Mouse (Mus musculus) embryo, embryonic 10 days (tissue): ENCODE data around the gene Chchd3.
A peak's percentile ranks its signal among the peaks of the same experiment; 100 is the strongest.

Source experiments
- DNase-seq: peaks from one replicate; pipeline ENCODE4 v3.0.0-alpha.2; 2015; ENCODE audit warnings: low spot score

Chchd3 gene

DNA sequence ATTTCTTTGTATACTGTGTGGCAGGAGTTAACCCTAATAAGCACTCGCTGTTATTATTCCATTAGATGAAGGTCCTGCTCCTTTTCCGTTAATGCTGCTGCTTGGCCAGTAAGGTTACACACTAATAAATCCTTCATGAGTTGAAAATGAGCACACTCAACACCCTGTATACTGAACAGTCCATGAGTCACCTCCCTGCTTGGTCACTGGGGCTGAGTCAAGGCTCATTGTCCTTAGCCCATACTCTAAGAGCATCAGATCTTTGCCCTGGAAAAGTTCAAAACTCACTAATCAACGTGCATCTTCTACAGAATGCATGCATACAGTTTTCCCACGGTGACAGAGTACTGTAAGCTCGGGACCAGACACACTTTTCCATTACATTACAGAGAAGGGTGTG, 124.5 kb downstream of the Chchd3 start:
- no peak for DNase-seq

GRCm38 (mm10) chr6:32931106-32931770, 128.8 kb downstream of the Chchd3 start:
- peak; percentile 29 for DNase-seq

DNA sequence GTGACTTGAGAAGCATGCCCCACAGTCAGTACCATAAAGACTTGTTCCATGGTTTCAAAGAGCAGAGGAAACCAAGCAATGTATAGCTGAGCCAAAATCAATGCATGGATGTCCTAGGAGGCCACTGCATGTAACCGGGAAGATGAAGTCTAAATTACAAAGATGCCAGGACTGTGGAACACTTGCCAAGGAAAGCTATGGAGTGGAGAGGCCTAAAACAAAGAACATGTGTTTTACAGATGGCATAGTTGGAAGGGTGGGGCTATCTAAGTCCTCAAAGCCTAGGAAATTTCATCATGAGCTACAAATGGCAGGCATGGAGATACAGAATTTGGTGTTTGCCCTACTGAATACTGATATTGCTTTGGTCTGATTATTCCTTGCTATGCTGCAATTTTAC, 137.7 kb downstream of the Chchd3 start:
- no peak for DNase-seq

DNA sequence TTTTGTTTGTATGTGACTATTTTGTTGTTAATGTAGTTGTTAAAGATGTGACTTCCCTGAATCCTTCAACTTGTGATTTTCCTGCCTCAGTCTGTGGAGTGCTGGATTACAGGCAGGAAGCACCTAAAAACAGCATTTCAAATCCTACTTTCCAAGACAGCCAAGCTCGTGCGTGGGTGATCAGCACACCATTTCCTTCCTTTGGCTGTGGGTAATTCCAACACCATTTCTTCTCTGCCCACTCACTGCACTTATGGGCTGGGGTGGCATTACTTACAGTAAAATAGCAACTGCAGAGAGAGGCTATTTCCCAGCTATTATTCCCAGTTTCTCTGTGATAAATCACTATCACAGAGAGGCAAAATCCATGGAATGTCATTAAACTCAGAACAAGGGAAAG, 140.0 kb downstream of the Chchd3 start:
- no peak for DNase-seq

- DNase-seq, result no peak
These were observed 149.4 kb downstream of the Chchd3 start for GRCm38 (mm10) chr6:32910692-32911091.

DNA sequence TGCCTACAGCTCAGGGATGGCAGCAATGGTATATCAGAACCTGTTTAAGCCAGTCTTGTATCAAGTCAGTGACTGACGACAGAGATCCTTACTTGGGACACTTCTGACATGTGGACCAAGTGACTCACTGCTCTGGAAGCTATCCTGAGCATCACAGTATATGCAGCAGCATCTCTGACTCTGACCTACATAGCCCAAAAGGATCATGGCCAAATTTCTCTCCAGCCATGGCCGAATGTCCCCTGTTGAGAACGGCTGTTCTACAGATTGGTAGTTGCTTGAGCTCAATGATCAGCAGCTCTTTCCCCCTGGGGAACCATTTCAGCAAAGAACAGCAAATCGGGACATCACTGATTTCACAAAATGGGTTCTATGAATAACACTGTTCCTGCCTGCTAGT, 161.0 kb downstream of the Chchd3 start:
- no peak for DNase-seq

GRCm38 (mm10) chr6:32894100-32894499, 166.0 kb downstream of the Chchd3 start:
- no peak for DNase-seq

- no peak for DNase-seq
These were observed 169.3 kb downstream of the Chchd3 start for GRCm38 (mm10) chr6:32890726-32891125.

DNA sequence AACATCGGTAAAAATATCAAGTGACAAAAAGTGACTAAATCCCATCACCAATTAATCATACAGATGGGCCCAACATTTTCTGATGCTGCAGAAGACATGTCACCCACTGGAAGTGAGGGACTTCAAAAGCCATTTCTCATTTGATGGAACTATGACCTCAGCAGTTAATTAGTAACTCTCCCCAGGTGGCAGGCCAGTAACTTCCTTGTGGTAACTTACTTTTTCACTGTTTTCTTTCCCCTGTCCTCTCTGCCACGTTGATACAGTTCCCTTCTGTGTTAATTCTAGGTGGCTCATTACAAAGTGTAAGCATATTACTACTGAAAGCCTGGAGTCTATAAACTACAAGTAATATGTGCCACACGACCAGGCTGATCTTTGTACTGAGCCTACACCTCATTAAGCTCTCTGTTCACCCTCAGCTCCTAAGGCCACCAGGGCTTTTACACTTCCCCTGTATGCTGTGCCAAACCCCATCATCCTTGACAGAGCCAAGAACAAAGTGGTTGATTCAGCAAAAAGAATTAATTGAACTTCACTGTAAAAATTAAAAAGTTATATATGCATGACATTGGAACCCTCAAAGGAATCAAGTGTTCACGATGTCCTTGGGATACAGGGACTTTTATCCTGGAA, 171.0 kb downstream of the Chchd3 start:
- DNase-seq, result no peak

GRCm38 (mm10) chr6:32878586-32878985, 181.5 kb downstream of the Chchd3 start:
- no peak for DNase-seq

DNA sequence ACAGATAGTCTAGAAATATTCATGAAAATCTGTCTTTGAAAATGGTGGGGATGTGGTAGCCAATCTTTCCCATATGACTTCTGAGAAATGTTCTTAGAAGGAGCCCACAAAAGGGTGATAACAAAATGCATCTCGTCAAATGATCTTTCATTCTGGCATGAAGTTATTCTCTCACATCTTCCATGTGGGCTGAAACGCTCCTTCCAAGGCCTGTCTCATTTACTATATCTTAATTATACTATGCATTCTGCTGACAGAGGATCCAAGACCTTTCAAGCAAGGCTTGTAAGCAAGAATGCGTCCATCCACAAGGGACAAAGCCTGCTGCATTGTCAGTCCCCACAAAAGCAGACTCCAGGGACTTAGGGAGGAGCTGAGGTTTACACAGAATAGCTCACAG, 185.9 kb downstream of the Chchd3 start:
- peak; percentile 15 for DNase-seq

- DNase-seq, result no peak
These were observed 187.3 kb downstream of the Chchd3 start for GRCm38 (mm10) chr6:32872805-32873204.

DNA sequence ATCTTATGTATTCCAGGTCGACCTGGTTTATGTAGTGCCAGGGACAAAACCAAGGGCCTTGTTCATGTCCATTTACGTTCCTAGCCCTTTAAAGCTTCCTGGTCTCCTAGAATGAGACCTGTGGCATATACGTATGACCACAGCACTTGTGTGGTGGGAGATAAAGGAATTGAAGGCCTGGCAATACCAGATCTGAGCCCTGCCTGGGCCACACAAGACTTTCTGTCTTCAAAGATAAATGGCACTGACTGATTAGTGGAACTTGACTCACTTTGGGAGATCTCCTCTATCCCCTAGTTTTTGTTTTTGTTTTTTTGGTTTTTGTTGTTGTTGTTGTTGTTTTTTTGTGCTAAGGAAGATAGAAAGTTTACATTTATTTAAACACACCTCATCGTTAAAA, 209.1 kb downstream of the Chchd3 start:
- DNase-seq, result no peak

DNA sequence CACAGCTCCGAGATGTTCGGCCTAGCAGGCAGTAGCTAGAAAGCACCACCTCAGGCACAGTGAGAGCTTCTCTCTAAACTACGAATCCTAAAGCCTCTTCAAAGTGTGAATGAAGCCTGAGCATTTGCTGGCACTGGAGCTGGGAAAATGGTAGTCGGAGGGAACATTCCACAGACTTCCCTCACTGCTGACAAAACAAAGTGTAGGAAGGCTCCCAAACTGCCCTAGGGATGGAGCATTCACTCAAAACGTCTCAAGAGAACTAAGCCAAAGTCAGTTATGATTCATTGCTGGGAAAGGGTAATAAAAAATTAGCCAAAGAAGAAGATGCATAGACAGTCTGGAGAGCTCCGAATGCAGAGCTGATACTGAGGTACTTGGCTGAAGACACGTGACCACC, 211.1 kb downstream of the Chchd3 start:
- DNase-seq, result no peak

GRCm38 (mm10) chr6:32845463-32845862, 214.6 kb downstream of the Chchd3 start:
- no peak for DNase-seq

DNA sequence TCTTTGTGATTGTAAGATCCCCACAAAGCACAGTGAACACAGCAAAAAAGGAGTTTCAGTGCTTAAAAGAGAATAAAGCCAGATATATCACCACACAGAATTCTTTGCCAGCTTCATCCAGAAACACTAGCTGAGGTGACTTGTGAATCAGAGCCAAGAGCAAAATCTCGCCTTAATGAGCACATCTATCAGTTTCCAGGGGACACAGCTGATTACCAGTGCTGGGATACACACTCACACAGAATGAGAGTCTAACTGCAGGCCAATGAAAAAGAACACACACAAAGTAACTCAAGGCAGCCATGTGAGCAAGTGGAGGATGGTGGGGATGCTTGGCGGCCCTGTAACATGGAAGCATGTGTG, 222.1 kb downstream of the Chchd3 start:
- no peak for DNase-seq

DNA sequence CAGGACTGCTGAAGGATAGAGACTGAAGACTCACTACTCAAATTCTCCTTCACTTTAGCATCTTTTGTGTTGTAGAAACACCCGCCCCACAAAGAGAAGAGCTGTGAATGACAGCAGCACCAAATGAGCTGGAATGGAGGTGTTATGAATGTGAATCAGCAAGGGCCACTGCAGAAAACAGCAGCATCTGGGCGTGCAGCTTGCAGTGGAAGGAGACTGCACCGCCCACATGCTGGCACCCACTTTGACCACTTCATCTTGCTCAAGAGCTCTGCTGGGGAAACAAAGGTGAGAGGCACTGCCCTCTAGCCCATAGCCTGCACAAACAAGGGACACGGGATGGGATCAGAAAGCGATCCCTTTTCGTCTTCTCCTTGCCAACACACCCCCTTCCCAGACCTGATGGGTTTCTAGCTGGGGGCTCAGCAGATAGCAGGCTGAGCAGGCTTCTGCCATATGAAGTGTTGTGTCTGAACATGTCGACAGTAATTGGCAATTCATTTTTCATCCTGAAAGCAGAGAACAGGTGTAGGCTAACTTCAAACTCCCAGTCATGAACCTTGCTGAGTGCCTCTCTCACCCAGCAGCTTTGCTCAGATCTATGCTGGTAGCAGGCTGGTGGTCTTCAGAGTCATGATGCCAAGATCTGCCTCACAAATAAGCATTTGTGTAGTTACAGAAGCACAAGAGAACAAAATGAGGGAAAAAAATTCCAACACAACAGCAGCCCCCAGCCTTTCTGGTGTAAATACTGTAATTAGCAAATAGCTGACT, 222.7 kb downstream of the Chchd3 start:
- DNase-seq, result no peak

DNA sequence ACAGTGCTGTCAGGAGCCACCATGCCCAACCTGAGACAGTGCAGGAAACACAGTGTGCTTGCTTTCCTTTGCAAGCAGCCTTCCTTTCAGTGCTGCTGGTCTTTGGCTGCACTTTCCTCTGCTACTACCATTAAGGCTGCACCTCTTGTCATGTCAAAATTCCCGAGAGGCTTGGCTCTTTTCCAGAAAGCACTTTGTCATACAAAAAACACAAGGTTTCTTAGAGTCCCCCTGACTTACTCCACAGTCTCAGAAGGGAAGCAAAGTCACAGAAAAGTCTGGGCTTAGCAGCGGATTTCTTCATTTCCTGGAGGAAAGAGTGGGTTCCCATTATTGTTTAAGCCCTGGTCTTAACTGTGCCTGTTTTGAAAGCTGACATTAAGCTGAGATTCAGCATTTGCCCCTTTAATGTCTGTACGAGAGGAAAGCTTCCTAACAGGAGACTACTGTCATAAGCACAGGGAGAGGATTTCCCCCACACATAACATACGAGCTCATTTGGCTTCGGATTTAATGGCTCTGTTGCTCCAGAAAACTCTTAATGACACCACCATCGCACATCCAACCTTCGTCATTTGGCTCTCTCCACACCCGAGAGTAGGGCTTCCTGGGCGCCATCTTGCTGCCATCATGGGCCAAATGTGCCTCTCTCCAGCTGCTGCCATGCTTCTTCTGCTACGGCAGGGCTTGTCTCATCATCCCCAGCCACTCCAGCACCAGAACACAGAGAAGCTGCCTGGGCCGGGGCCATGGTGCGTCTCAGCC, 236.0 kb downstream of the Chchd3 start:
- no peak for DNase-seq

- no peak for DNase-seq
These were observed 241.1 kb downstream of the Chchd3 start for GRCm38 (mm10) chr6:32818961-32819360.

GRCm38 (mm10) chr6:32808796-32809195, 251.3 kb downstream of the Chchd3 start:
- DNase-seq, result no peak

DNA sequence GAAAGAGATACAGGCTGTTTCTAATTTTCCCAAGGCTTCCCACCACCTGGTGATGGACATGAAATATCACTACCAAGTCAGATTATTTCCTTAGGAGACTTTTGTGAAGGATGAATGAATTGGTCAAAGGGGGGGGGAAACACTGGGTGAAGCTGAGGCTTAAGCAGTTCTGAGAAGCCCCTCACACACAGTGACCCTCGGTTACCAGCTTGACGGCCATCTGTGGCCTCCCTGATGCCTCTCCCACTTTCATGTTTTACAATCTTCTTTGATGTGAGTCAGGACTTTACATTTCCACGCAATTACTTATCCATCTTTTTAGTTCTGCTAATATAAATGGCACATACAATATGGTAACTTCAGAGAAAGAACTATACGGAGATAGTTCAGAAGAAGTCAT, 252.3 kb downstream of the Chchd3 start:
- peak; percentile 9 for DNase-seq

- DNase-seq, result no peak
These were observed 256.4 kb downstream of the Chchd3 start for GRCm38 (mm10) chr6:32803646-32804045.

DNA sequence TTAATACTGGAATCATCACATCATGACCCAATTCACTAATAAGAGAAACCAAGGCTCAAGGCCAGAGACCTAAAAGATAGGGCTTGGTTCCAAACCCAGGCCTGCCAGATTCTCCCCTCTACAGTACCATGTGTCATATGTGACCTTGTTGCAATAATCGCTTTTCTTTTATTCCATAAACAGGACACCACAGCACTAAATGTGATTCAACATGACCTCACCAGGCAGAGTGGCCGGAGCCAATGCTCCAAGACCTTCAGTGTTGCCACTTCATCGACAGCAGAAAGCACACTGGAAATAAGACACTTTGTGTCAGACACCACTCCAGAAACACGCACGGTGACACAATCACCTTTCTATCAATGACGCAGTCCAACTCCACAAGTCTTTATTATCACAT, 258.3 kb downstream of the Chchd3 start:
- no peak for DNase-seq
